Mouse (Mus musculus) adrenal gland, postnatal 14 days (tissue): ENCODE measurements around the gene Gm1113. TPM values are rescaled to one million over a fixed set of nuclear protein-coding genes. Genes with fewer than 3 reads are reported as not detected.

Experiments
- DNase-seq: peaks from one replicate; pipeline ENCODE4 v3.0.0; 2021; ENCODE audit warnings: mixed read lengths
- long read RNA-seq, 2 experiments: library from polyadenylated mRNA; stranded (forward); transcript quantifications; one replicate each; pipeline ENCODE4 v2.0.0; 2021
- total RNA-seq: library from RNA; stranded (reverse); gene quantifications from 2 replicates; pipeline ENCODE4 v1.2.3, GENCODE M21; 2021

Gm1113 gene
- not detected in 2 replicates for total RNA-seq
- long read RNA-seq, experiment 1 = 0 reads
- long read RNA-seq, experiment 2 = 0 reads

DNA sequence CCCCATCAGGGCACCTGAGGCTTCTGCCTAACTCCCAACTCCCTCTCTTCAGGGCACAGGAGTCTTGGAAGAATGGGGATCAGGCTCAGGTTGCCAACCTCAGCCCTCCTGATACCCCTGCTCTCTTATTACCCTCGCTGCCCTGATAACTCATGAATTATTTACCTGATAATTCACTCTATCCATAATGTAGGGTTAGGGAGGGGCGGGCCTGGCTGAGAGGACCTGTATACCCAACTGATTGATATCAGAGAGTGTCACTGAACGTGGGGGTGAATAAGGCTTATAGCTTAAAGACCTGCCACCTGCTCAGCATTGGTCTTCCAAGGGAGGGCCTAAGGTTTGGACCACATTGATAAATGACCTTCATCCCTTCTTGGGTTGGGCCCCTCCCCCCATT is at the start of gene Gm1113:
Gm1113 (minus strand) TSS at position 101 of the 400 bp plus-strand sequence.
- DNase-seq = no peak

DNA sequence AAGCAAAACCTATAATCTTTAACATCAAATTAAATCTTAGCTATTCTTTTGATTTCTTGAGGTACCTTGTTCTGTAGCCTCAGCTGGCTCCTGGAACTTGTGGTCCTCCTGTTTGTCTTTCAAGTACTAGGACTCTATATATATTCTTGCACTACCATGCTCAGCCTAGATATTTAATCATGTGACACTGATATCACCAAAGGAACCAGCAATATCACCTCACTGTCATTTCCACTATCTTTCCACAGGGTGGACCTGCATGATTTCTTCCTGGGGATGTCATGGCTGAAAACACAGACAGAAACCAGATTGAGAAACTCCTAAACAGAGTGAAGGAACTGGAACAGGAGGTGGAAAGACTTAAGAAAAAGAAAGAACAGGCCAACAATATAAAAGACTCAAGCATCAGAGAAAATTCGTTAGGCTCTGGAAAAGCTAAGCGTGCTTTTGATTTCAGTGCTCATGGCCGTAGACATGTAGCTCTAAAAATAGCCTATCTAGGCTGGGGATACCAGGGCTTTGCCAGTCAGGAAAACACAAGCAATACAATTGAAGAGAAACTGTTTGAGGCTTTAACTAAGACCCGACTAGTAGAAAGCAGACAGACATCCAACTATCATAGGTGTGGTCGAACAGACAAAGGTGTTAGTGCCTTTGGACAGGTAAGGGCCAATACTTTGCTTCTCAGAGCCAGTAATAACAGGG is 46.6 kb upstream of the Gm1113 start:
- no peak for DNase-seq

- DNase-seq = no peak
Measured at GRCm38 (mm10) chr9:35561583-35561982, 43.5 kb upstream of the Gm1113 start.

GRCm38 (mm10) chr9:35561076-35561475 is 43.0 kb upstream of the Gm1113 start:
- no peak for DNase-seq

- DNase-seq = peak; percentile 83
Measured at GRCm38 (mm10) chr9:35559009-35559890, 41.2 kb upstream of the Gm1113 start.

DNA sequence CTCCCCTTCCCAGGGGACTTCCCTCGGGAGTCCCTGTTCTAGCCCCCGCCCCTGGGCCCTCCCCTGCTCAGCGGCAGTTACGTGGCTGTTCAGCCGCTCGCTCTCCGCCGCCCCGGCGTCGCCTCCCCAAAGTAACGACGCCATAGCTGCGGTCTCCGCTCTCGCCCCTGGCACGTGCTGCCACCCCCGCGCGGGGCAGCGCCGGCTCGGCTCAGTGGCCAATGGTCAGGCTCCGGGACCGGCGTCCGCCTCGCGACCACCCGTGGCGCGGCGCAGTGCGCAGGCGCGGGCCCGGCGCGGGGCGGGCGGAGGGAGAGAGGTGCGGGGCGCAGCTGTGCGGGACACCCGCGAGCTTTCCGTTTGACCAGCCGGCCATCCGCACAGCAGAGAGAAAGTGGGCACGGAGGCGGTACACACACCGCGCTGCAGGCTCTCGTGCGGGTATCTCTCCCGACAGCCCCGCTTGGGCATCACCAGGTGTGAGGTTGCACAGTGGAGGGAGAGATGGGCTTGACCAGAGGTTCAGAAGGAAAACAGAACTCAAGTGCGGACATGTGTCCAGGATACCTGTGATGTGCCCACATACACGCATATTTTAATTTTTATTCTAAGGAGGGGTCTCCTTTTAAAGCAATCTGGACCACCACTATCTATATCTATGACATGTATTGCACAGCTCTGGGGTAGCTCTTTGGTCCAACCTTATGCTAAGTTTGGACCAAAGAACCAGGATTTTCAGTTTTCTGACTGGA is 40.4 kb upstream of the Gm1113 start, which contains the start of the genes Ddx25 and Pus3:
Ddx25 (minus strand) TSS at position 272 of the 752 bp plus-strand sequence.
Pus3 (plus strand) TSS at position 339 of the 752 bp plus-strand sequence.
- peak; percentile 45 for DNase-seq

DNA sequence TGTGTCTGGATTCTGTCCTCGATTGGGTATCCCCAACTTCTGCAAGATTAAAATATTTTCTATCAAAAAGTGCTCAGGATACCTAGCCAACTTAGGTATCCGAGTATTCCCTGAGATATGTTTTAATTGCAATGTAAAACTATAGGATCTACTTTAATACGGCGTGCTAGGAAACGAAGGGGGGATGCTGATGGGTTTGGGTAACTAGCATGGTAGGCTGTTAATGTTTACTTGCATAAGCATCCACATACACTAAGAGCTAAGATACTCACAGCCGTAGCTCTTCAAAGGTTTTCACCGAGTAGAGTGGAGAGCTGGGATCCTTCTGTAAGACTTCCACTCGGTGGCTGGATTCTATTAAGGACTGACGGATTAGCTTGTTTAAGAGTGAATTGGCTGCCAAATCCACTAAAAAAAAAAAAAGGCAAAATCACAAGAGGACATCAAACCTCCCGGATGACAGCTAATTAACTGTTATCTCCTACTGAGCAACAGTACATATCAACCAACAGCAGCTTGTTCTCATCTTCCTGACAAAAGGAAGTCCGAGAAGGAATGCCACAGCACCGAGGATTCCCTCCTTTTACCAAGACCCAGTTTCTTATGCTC is 38.5 kb upstream of the Gm1113 start:
- no peak for DNase-seq

GRCm38 (mm10) chr9:35548455-35548854 is 30.4 kb upstream of the Gm1113 start:
- DNase-seq = no peak

- no peak for DNase-seq
Measured at GRCm38 (mm10) chr9:35546745-35547144, 28.7 kb upstream of the Gm1113 start.

DNA sequence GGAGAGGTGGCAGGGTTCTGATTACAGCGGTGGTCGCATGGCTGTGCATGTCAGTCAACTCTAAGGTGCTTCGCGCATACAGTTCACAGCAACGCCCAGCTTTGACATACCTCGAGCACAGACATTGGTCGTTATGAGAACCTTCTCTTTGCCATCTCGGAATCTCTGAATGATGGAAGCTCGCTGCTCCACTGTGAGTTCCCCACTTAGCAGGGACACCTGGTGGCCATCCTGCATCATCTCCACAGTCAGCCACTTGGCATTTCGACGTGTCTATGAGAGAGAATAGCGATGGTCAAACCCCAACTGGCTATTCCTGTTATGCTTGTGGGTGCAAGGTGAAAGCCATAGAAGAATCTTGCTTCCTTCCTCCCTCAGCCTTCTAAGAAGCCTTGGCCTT is 27.6 kb upstream of the Gm1113 start:
- DNase-seq = no peak

DNA sequence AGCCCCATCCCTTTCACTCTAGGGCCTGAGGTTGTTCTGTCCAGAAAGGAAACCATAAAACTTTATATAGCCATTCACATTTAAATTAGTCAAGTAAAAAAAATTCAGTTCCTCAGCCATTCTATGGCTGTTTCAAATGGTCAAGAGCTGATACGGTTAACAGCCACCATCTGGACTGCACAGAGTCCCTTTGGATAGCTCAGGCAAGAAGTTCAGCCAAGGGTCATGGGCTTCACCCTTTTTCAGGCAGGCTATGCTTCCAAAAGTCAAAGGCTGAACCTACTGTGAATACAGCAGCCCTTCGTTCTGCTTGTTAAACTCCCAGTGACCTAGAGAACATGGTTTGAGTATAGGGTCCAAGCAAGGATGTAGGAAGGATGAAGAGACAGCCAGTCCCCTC is 26.6 kb upstream of the Gm1113 start:
- DNase-seq = no peak

GRCm38 (mm10) chr9:35543099-35543860 is 25.2 kb upstream of the Gm1113 start:
- no peak for DNase-seq

GRCm38 (mm10) chr9:35541941-35542340 is 23.9 kb upstream of the Gm1113 start:
- DNase-seq = no peak

DNA sequence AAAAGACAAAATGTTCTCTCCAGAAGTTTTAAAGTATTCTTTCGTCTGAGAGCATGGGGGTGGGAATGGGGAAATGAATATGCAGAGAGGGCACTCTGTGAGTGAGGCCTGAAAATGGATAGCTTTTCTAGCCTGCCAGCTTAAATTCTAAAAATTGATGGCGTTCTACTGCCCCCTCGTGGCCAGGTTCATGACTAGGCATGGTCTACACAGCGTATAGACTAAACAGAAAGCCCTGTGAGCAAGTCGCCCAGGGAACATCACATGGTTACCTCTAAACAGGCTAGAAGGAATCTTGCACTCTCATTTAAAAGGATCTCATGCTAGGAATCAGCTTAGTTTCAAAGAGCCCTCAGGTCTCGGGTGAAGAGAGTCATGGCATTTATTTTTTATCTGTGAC is 23.4 kb upstream of the Gm1113 start:
- peak; percentile 87 for DNase-seq

DNA sequence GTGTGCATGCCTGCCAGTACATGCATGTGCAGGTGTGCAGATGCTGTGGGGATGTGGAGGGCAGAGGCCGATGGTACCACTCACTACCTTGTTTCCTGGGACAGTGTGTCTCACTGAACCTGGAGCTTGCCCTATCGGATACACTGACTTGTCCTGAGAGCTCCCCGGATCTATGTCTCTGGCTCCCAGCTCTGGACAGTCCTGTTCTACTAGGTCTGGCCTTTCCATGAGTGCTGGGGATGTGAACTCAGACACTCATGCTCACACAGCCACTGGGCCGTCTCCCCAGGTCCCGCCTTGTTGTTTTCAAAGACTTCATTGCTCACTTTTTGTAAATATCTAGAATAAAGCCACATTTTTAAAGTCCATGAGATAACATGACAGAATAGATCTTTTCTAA is 23.0 kb upstream of the Gm1113 start:
- no peak for DNase-seq

GRCm38 (mm10) chr9:35539001-35539750 is 21.1 kb upstream of the Gm1113 start:
- no peak for DNase-seq

- DNase-seq = no peak
Measured at GRCm38 (mm10) chr9:35535876-35536275, 17.8 kb upstream of the Gm1113 start.

DNA sequence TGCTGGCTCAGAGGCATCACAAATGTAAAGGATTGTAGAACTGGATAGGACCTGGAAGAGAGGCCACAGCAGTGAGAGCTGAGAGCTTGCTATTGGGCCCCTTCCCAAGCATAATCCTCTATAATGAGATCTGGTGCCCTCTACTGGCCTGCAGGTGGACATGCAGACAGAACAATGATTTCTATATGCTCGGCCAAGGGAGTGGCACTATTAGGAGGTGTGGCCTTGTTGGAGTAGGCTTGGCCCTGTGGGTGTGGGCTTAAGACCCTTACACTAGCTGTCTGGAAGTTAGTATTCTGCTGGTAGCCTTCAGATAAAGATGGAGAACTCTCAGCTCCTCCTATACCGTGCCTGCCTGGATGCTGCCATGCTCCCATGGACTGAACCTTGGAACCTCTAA is 17.0 kb upstream of the Gm1113 start:
- DNase-seq = peak; percentile 63

GRCm38 (mm10) chr9:35533266-35533665 is 15.2 kb upstream of the Gm1113 start:
- no peak for DNase-seq

DNA sequence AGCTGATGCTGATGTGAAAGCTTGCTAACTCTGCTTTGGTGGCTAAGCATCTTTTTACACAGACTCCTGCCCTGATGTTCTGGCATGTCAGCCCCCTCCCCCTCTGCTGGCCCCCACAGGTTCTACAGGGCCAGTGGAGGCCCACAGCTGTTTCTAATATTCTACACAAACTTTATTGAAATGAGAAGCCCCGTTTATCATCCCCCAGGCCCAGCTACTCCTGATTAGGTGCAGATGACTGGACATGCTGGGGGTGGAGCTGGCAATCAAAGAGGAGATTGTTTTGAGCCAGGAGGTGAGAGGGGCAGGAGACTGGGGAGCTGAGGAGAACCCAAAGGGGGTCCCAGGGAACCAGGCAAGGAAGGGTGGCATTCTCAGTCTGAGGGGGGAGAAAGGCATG is 11.7 kb upstream of the Gm1113 start:
- no peak for DNase-seq

DNA sequence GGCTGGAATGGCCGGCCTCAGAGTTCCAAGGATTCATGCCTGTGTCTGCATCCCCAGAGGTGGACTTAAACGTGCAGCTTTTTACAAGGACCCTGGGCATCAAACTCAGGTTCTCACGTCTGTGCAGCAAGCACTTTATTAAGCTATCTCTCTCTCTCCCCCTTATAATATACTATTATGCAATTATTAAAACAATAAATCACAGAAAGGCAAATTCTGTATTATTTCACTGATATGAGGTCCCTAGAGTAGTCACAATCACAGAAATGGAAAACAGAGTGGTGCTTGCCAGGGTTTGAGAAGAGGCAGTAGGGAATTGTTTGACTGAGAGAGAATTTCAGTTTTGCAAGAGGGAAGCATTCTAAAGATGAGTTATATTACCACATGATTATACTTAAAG is 11.1 kb upstream of the Gm1113 start:
- no peak for DNase-seq
